15 mouse cellular contexts compared by ENCODE assay signal in the genomic region with DNA sequence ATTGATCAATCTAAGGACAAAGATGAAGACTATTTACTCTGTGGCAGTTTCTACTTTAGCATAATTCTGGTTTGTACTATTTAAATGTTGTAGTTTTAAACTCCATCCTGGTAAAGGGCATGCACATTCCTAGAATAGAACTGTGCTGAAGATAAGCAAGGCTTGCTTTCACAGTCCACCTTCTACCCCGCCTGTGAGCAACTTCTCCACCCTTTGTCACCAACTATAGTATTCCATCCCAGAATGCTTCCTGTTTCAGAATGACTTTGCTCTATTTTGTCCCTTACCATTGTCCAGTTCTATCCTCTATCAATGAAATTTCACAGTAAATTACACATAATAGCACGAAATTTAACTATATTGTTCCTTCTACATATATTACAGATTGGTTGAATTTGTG. TPM values are rescaled to one million over a fixed set of nuclear protein-coding genes. Genes with fewer than 3 reads are reported as not detected.
"Had no signal": no experiment of that assay in that cellular context is flagged by ENCODE, and none has a peak within 500 bp of the region (broad histone marks: within the 10 kb centered on the region; RNA-seq: fewer than 3 reads in every experiment).

No protein-coding gene starts in this region.

- H3K4me2 ChIP-seq: limb, embryonic 15.5 days; liver, embryonic 15.5 days; lung, embryonic 15.5 days; midbrain, embryonic 12.5 days; neural tube, embryonic 15.5 days had no signal

- H3K27me3 ChIP-seq: limb, embryonic 15.5 days; liver, embryonic 15.5 days; lung, embryonic 15.5 days; midbrain, embryonic 12.5 days; neural tube, embryonic 15.5 days had no signal

- H3K9me3 ChIP-seq: limb, embryonic 15.5 days; liver, embryonic 15.5 days; lung, embryonic 15.5 days; midbrain, embryonic 12.5 days; neural tube, embryonic 15.5 days had no signal

- H3K27ac ChIP-seq: limb, embryonic 15.5 days; liver, embryonic 15.5 days; lung, embryonic 15.5 days; macrophage; midbrain, embryonic 12.5 days; neural tube, embryonic 15.5 days had no signal

- ATAC-seq: midbrain, embryonic 16.5 days had no signal

- DNase-seq: kidney, adult 18-20 months; kidney, postnatal 10 days; layer of hippocampus, postnatal 36 days; lung, postnatal 14 days; right cerebral cortex, adult 18-20 months; right cerebral cortex, postnatal 25 days; thymus, postnatal 36 days had no signal

- H3K36me3 ChIP-seq: limb, embryonic 15.5 days; liver, embryonic 15.5 days; lung, embryonic 15.5 days; midbrain, embryonic 12.5 days; neural tube, embryonic 15.5 days had no signal

- H3K4me3 ChIP-seq: limb, embryonic 15.5 days; liver, embryonic 15.5 days; lung, embryonic 15.5 days; midbrain, embryonic 12.5 days; neural tube, embryonic 15.5 days had no signal

- H3K9ac ChIP-seq: limb, embryonic 15.5 days; liver, embryonic 15.5 days; lung, embryonic 15.5 days; midbrain, embryonic 12.5 days; neural tube, embryonic 15.5 days had no signal

- H3K4me1 ChIP-seq: limb, embryonic 15.5 days; liver, embryonic 15.5 days; lung, embryonic 15.5 days; midbrain, embryonic 12.5 days; neural tube, embryonic 15.5 days had no signal

RNA-seq across cellular contexts. Expression of gene Cfh, which starts 8.1 kb away (rescaled TPM):
- total RNA-seq: megakaryocyte-erythroid progenitor cell, adult 5-6 weeks had no signal
